Mouse (Mus musculus) fat pad, adult 2 months (tissue): ENCODE measurements at regions not wholly inside any gene's neighbourhood (a gene's known extent, or its start where the extent isn't known, plus 50 kb on each side); places are given as distances from the start of the nearest gene placed in this dataset.

Experiments used
- DNase-seq: peaks from one replicate; pipeline ENCODE4 v3.0.0-alpha.2; 2011; ENCODE audit warnings: low read depth, low spot score; ENCODE audit errors: extremely low read depth

- DNase-seq: no peak
Observed at GRCm38 (mm10) chr9:30848249-30848648, 74.0 kb downstream of the Adamts15 start.

GRCm38 (mm10) chr9:30845609-30846290 is 76.5 kb downstream of the Adamts15 start:
- no peak for DNase-seq

GRCm38 (mm10) chr9:30844079-30844563 is 78.1 kb downstream of the Adamts15 start:
- no peak for DNase-seq

- no peak for DNase-seq
Observed at GRCm38 (mm10) chr9:30834908-30835307, 87.3 kb downstream of the Adamts15 start.

- DNase-seq: no peak
Observed at GRCm38 (mm10) chr9:30834565-30834905, 87.7 kb downstream of the Adamts15 start.

- peak; percentile 30 for DNase-seq
Observed at GRCm38 (mm10) chr9:30833836-30834564, 88.3 kb downstream of the Adamts15 start.

GRCm38 (mm10) chr9:30829158-30829870 is 92.9 kb downstream of the Adamts15 start:
- DNase-seq: no peak

GRCm38 (mm10) chr9:30827780-30828179 is 94.5 kb downstream of the Adamts15 start:
- no peak for DNase-seq

GRCm38 (mm10) chr9:30824056-30824625 is 98.1 kb downstream of the Adamts15 start:
- DNase-seq: no peak

GRCm38 (mm10) chr9:30820806-30821375 is 101.4 kb downstream of the Adamts15 start:
- DNase-seq: no peak

GRCm38 (mm10) chr9:30813246-30813645 is 109.0 kb downstream of the Adamts15 start:
- DNase-seq: peak; percentile 21

- DNase-seq: no peak
Observed at GRCm38 (mm10) chr9:30810843-30811242, 111.4 kb downstream of the Adamts15 start.

- no peak for DNase-seq
Observed at GRCm38 (mm10) chr9:30810290-30810689, 112.0 kb downstream of the Adamts15 start.

- DNase-seq: peak; percentile 16
Observed at GRCm38 (mm10) chr9:30808863-30809491, 113.3 kb downstream of the Adamts15 start.

- no peak for DNase-seq
Observed at GRCm38 (mm10) chr9:30803755-30804532, 118.3 kb downstream of the Adamts15 start.

GRCm38 (mm10) chr9:30802826-30803225 is 119.4 kb downstream of the Adamts15 start:
- DNase-seq: peak; percentile 30

- no peak for DNase-seq
Observed at GRCm38 (mm10) chr9:30794701-30795407, 127.4 kb downstream of the Adamts15 start.

- no peak for DNase-seq
Observed at GRCm38 (mm10) chr9:30781221-30781620, 141.0 kb downstream of the Adamts15 start.

- peak; percentile 26 for DNase-seq
Observed at GRCm38 (mm10) chr9:30777816-30778215, 144.4 kb downstream of the Adamts15 start.
